Mouse (Mus musculus) heart, embryonic 14.5 days (tissue): ENCODE data around the gene Gm21731. TPM values are rescaled to one million over a fixed set of nuclear protein-coding genes. Genes with fewer than 3 reads are reported as not detected.
"Not testable (repeated sequence)": the region's sequence is repeated elsewhere in the genome, so short reads cannot be mapped to it uniquely, and the experiment has no call there.

Source experiments
- ATAC-seq: fragments of 200-750 bp; cut with Nextera tagmentation; 2 replicates; pipeline ENCODE4 v1.8.0; 2017; ENCODE audit warnings: low read depth, moderate TSS enrichment; ENCODE audit not compliant: insufficient number of reproducible peaks, insufficient read depth, low FRiP score
- H3K27ac ChIP-seq, 2 experiments: fragments of 200-500 bp in 1 of 2; fragments of 300-500 bp in 1 of 2; sonication (generic) in 1 of 2; replicated peaks in 1 of 2; 2 replicates each; pipeline ENCODE4 v1.5.1; 2012 to 2014; ENCODE audit warnings: low read depth in 2 of 2, low read length in 2 of 2, control low read depth in 1 of 2, mild to moderate bottlenecking in 1 of 2, mixed read lengths in 1 of 2; ENCODE audit not compliant: control insufficient read depth in 1 of 2, insufficient read depth in 1 of 2
- H3K27me3 ChIP-seq: fragments of 300-500 bp; sonication (generic); 2 replicates; pipeline ENCODE4 v1.6.1; 2014; ENCODE audit warnings: mild to moderate bottlenecking, low read length, control low read depth; ENCODE audit not compliant: control insufficient read depth, insufficient read depth
- H3K36me3 ChIP-seq: fragments of 300-500 bp; sonication (generic); 2 replicates; pipeline ENCODE4 v1.6.1; 2014; ENCODE audit warnings: mild to moderate bottlenecking, control low read depth, low read length, mixed read lengths; ENCODE audit not compliant: control insufficient read depth, insufficient read depth
- H3K4me1 ChIP-seq, 2 experiments: fragments of 200-500 bp in 1 of 2; fragments of 300-500 bp in 1 of 2; sonication (generic) in 1 of 2; 2 replicates each; pipeline ENCODE4 v1.6.1; 2012 to 2014; ENCODE audit warnings: low read length in 2 of 2, control low read depth in 1 of 2, mixed read lengths in 1 of 2; ENCODE audit not compliant: control insufficient read depth in 2 of 2, insufficient read depth in 2 of 2
- H3K4me2 ChIP-seq: fragments of 300-500 bp; sonication (generic); 2 replicates; pipeline ENCODE4 v1.6.1; 2014; ENCODE audit warnings: mild to moderate bottlenecking, low read length
- H3K4me3 ChIP-seq, 2 experiments: fragments of 200-500 bp in 1 of 2; fragments of 300-500 bp in 1 of 2; sonication (generic) in 1 of 2; 2 replicates each; pipeline ENCODE4 v1.5.1; 2012 to 2014; ENCODE audit warnings: low read length in 2 of 2, mild to moderate bottlenecking in 2 of 2, control low read depth in 1 of 2, low read depth in 1 of 2, moderate library complexity in 1 of 2; ENCODE audit not compliant: control insufficient read depth in 1 of 2, insufficient read depth in 1 of 2
- H3K9ac ChIP-seq: fragments of 300-500 bp; sonication (generic); 2 replicates; pipeline ENCODE4 v1.6.1; 2014; ENCODE audit warnings: mild to moderate bottlenecking, low read length
- H3K9me3 ChIP-seq: fragments of 300-500 bp; sonication (generic); 2 replicates; pipeline ENCODE4 v1.6.1; 2016; ENCODE audit warnings: low read length, control low read depth; ENCODE audit not compliant: control insufficient read depth
- WGBS: fragments of 180-500 bp; shearing (Covaris S2); extraction: QIAGEN DNeasy Blood & Tissue Kit; methylation state at CpG from one replicate; pipeline ENCODE4 v1.1.7; 2014; 5-methylcytosine and 5-hydroxymethylcytosine counted together
- polyA plus RNA-seq: library from polyadenylated mRNA; unstranded; fragments of >200 nt; fragmentation: Nextera tagmentation; extraction: Ambion mirVana; gene quantifications from 2 replicates; pipeline ENCODE4 v1.2.1, GENCODE M21; 2014

Gene Gm21731
- polyA plus RNA-seq: not detected in 2 replicates

- ATAC-seq: not testable (repeated sequence)
These were observed at the start of gene Gm21731 for GRCm38 (mm10) chr13:120238811-120239210. Gene Gm21731, plus strand, starts transcription at chr13:120239111.

GRCm38 (mm10) chr13:120196189-120196821 is 42.6 kb upstream of the Gm21731 start:
- 64% methylated on average over 7 of the region's 8 CpGs for WGBS

More at GRCm38 (mm10) chr13:120238811-120239210, at the start of gene Gm21731:
- not testable (repeated sequence) for H3K27ac ChIP-seq, H3K9ac ChIP-seq, H3K4me1 ChIP-seq, H3K9me3 ChIP-seq, H3K4me3 ChIP-seq, H3K4me2 ChIP-seq, H3K27me3 ChIP-seq, H3K36me3 ChIP-seq

GRCm38 (mm10) chr13:120215847-120216246 is 23.1 kb upstream of the Gm21731 start, which contains the start of gene Gm21762:
Gene Gm21762, minus strand, starts transcription at chr13:120215947.
- not testable (repeated sequence) for ATAC-seq, H3K4me3 ChIP-seq, H3K9ac ChIP-seq, H3K9me3 ChIP-seq, H3K4me1 ChIP-seq, H3K36me3 ChIP-seq, H3K4me2 ChIP-seq, H3K27ac ChIP-seq, H3K27me3 ChIP-seq
- no CpG with 5 or more reads among the region's 2 CpGs for WGBS

More at GRCm38 (mm10) chr13:120196189-120196821, 42.6 kb upstream of the Gm21731 start:
- not testable (repeated sequence) for H3K27me3 ChIP-seq, ATAC-seq, H3K27ac ChIP-seq, H3K4me3 ChIP-seq, H3K9ac ChIP-seq, H3K36me3 ChIP-seq, H3K9me3 ChIP-seq, H3K4me2 ChIP-seq, H3K4me1 ChIP-seq

- H3K4me1 ChIP-seq, H3K9me3 ChIP-seq, H3K36me3 ChIP-seq, H3K4me3 ChIP-seq, H3K27ac ChIP-seq, H3K4me2 ChIP-seq, H3K27me3 ChIP-seq, ATAC-seq, H3K9ac ChIP-seq: not testable (repeated sequence)
- WGBS: 81% methylated on average over 5 of the region's 5 CpGs
These were observed 18.0 kb upstream of the Gm21731 start for GRCm38 (mm10) chr13:120220922-120221321.

- ATAC-seq, H3K9ac ChIP-seq: not testable (repeated sequence)
These were observed 15.8 kb upstream of the Gm21731 start for GRCm38 (mm10) chr13:120223012-120223659.

GRCm38 (mm10) chr13:120231798-120232197 is 7.1 kb upstream of the Gm21731 start:
- H3K27ac ChIP-seq, H3K36me3 ChIP-seq, H3K4me3 ChIP-seq, H3K4me2 ChIP-seq, H3K27me3 ChIP-seq, H3K9me3 ChIP-seq, ATAC-seq, H3K4me1 ChIP-seq, H3K9ac ChIP-seq: not testable (repeated sequence)
- WGBS: 94% methylated on average over 15 of the region's 17 CpGs

More at GRCm38 (mm10) chr13:120223012-120223659, 15.8 kb upstream of the Gm21731 start:
- 91% methylated on average over 16 of the region's 25 CpGs for WGBS
- H3K27ac ChIP-seq, H3K4me3 ChIP-seq, H3K9me3 ChIP-seq, H3K4me2 ChIP-seq, H3K4me1 ChIP-seq, H3K36me3 ChIP-seq, H3K27me3 ChIP-seq: not testable (repeated sequence)

- not testable (repeated sequence) for H3K4me1 ChIP-seq, ATAC-seq, H3K36me3 ChIP-seq, H3K27me3 ChIP-seq, H3K9ac ChIP-seq, H3K9me3 ChIP-seq, H3K4me3 ChIP-seq, H3K4me2 ChIP-seq, H3K27ac ChIP-seq
- 78% methylated on average over 13 of the region's 25 CpGs for WGBS
These were observed 6.4 kb upstream of the Gm21731 start for GRCm38 (mm10) chr13:120232447-120233049.
